Mouse (Mus musculus) activated CD4-positive, CD25-positive, alpha-beta regulatory T cell, adult 4 months (primary cell): ENCODE measurements around the gene Rpusd4. TPM values are rescaled to one million over a fixed set of nuclear protein-coding genes. Genes with fewer than 3 reads are reported as not detected.

Source experiments
- ATAC-seq: one replicate; pipeline ENCODE4 v1.8.0; 2017
- polyA plus RNA-seq, 2 experiments: library from polyadenylated mRNA; unstranded; fragments of 100-300 nt; shearing (Covaris generic); gene quantifications; one replicate each; pipeline ENCODE4 v1.2.1; 2017

The Rpusd4 gene
- 10 to 100 TPM; 33.1 to 39.0 TPM for polyA plus RNA-seq

- ATAC-seq = peak; percentile 89
These were observed at the start of gene Rpusd4, which contains the start of gene Fam118b for GRCm38 (mm10) chr9:35267146-35267975. Gene Rpusd4 (plus strand): TSS chr9:35267865. Gene Fam118b (minus strand): TSS chr9:35267805.

GRCm38 (mm10) chr9:35217963-35218362, 49.7 kb upstream of the Rpusd4 start:
- no peak for ATAC-seq

GRCm38 (mm10) chr9:35223466-35223865, 44.2 kb upstream of the Rpusd4 start:
- no peak for ATAC-seq

- ATAC-seq = no peak
These were observed 39.0 kb upstream of the Rpusd4 start for GRCm38 (mm10) chr9:35228671-35229070.

GRCm38 (mm10) chr9:35235996-35236395, 31.7 kb upstream of the Rpusd4 start:
- no peak for ATAC-seq

- no peak for ATAC-seq
These were observed 29.3 kb upstream of the Rpusd4 start for GRCm38 (mm10) chr9:35238371-35238770.

- no peak for ATAC-seq
These were observed 28.6 kb upstream of the Rpusd4 start for GRCm38 (mm10) chr9:35238915-35239571.

GRCm38 (mm10) chr9:35239734-35240133, 27.9 kb upstream of the Rpusd4 start:
- no peak for ATAC-seq

GRCm38 (mm10) chr9:35247405-35247804, 20.3 kb upstream of the Rpusd4 start:
- no peak for ATAC-seq

GRCm38 (mm10) chr9:35249476-35249875, 18.2 kb upstream of the Rpusd4 start:
- ATAC-seq = no peak

GRCm38 (mm10) chr9:35257365-35257764, 10.3 kb upstream of the Rpusd4 start:
- ATAC-seq = no peak

GRCm38 (mm10) chr9:35262418-35262817, 5.2 kb upstream of the Rpusd4 start:
- ATAC-seq = no peak

- no peak for ATAC-seq
These were observed 4.2 kb upstream of the Rpusd4 start for GRCm38 (mm10) chr9:35263431-35263830.

GRCm38 (mm10) chr9:35264509-35264908, 3.2 kb upstream of the Rpusd4 start:
- ATAC-seq = no peak

- ATAC-seq = peak; percentile 38
These were observed 481 bp downstream of the Rpusd4 start for GRCm38 (mm10) chr9:35267976-35268715.

- no peak for ATAC-seq
These were observed 10.2 kb downstream of the Rpusd4 start for GRCm38 (mm10) chr9:35277855-35278365.

- no peak for ATAC-seq
These were observed 10.8 kb downstream of the Rpusd4 start for GRCm38 (mm10) chr9:35278451-35278850.

- ATAC-seq = peak; percentile 88
These were observed 14.6 kb downstream of the Rpusd4 start for GRCm38 (mm10) chr9:35282006-35282850.

GRCm38 (mm10) chr9:35282851-35283200, 15.2 kb downstream of the Rpusd4 start:
- no peak for ATAC-seq

GRCm38 (mm10) chr9:35283415-35284069, 15.9 kb downstream of the Rpusd4 start:
- no peak for ATAC-seq

GRCm38 (mm10) chr9:35284351-35284750, 16.7 kb downstream of the Rpusd4 start:
- ATAC-seq = no peak

GRCm38 (mm10) chr9:35286351-35286750, 18.7 kb downstream of the Rpusd4 start:
- ATAC-seq = no peak
